Mouse (Mus musculus) cortical plate, adult 2 months (tissue): ENCODE results near the gene Camta2. TPM values are rescaled to one million over a fixed set of nuclear protein-coding genes. Genes with fewer than 3 reads are reported as not detected.

ENCODE experiments used
- H3K27ac ChIP-seq: fragments of 200-500 bp; 2 replicates; pipeline ENCODE4 v1.5.1; 2012; ENCODE audit warnings: low read length, control low read depth, inconsistent platforms; ENCODE audit not compliant: insufficient read depth
- H3K4me1 ChIP-seq: fragments of 200-500 bp; 2 replicates; pipeline ENCODE4 v1.6.1; 2011; ENCODE audit warnings: low read length; ENCODE audit not compliant: control insufficient read depth, insufficient read depth
- H3K4me3 ChIP-seq: fragments of 200-500 bp; 2 replicates; pipeline ENCODE4 v1.5.1; 2011; ENCODE audit warnings: mild to moderate bottlenecking, low read length, control low read depth; ENCODE audit not compliant: insufficient read depth
- CTCF ChIP-seq: fragments of 200-500 bp; IDR thresholded peaks from 2 replicates; pipeline ENCODE4 v1.5.1; 2011; ENCODE audit warnings: mild to moderate bottlenecking, control low read depth, low read length; ENCODE audit not compliant: insufficient read depth; ENCODE audit errors: extremely low read depth
- POLR2A ChIP-seq: fragments of 200-500 bp; IDR thresholded peaks from 2 replicates; pipeline ENCODE4 v1.6.1; 2011; ENCODE audit warnings: mild to moderate bottlenecking, low read length, control low read depth; ENCODE audit not compliant: insufficient read depth; ENCODE audit errors: extremely low read depth
- polyA plus RNA-seq: library from polyadenylated mRNA; depleted of rRNA; stranded (reverse); fragments of >200 nt; gene quantifications from 2 replicates; pipeline ENCODE4 v1.2.3, GENCODE M21; 2012

Camta2 gene
- polyA plus RNA-seq, 1 experiment, result 126 TPM

- 0 out of 2 replicates have a peak, but pooled peaks cover under 1% of the 10 kb centered on the region for H3K4me1 ChIP-seq
- no peak overlapping the region for H3K4me3 ChIP-seq
- TF ChIP-seq POLR2A, result no peak
- TF ChIP-seq CTCF, result no peak
- H3K27ac ChIP-seq, result no peak overlapping the region
These were observed 30.3 kb downstream of the Camta2 start for GRCm38 (mm10) chr11:70657573-70657972.

- no peak for TF ChIP-seq POLR2A
- no peak for TF ChIP-seq CTCF
- Histone ChIP-seq H3K4me1 (0 out of 2 replicates have a peak, but pooled peaks cover 1% of the 10 kb centered on the region), H3K4me3 (peak within 1 kb of the TSS; percentile 100; the same call in 1 of the 2 replicates), H3K27ac (no peak within 1 kb of the TSS)
These were observed 30.9 kb downstream of the Camta2 start, which contains the start of gene Eno3 for GRCm38 (mm10) chr11:70656964-70657363. Gene Eno3 (plus strand): TSS chr11:70657202.

GRCm38 (mm10) chr11:70656456-70656927, 31.4 kb downstream of the Camta2 start:
- Histone ChIP-seq H3K4me1 (0 out of 2 replicates have a peak, but pooled peaks cover 1% of the 10 kb centered on the region), H3K27ac (no peak overlapping the region), H3K4me3 (peak overlapping the region; percentile 100; the same call in 1 of the 2 replicates)
- no peak for TF ChIP-seq POLR2A
- TF ChIP-seq CTCF, result no peak

GRCm38 (mm10) chr11:70655571-70656455, 32.1 kb downstream of the Camta2 start:
- H3K4me3 ChIP-seq, result peak overlapping the region; percentile 100
- TF ChIP-seq CTCF (no peak), POLR2A (no peak)
- 0 out of 2 replicates have a peak, but pooled peaks cover 1% of the 10 kb centered on the region for H3K4me1 ChIP-seq
- no peak overlapping the region for H3K27ac ChIP-seq

- H3K4me1 ChIP-seq, result 0 out of 2 replicates have a peak, but pooled peaks cover 1% of the 10 kb centered on the region
- H3K27ac ChIP-seq, result 0 out of 2 replicates have a peak overlapping the region, but pooled peaks have one; percentile 53
- TF ChIP-seq CTCF (no peak), POLR2A (0 out of 2 replicates have a peak, but pooled peaks have one; percentile 30)
- peak overlapping the region; percentile 100 for H3K4me3 ChIP-seq
These were observed 32.9 kb downstream of the Camta2 start for GRCm38 (mm10) chr11:70654923-70655570.

GRCm38 (mm10) chr11:70654198-70654922, 33.5 kb downstream of the Camta2 start, which contains the start of gene Pfn1:
Gene Pfn1 (minus strand): TSS chr11:70654644.
- peaks cover 1% of the 10 kb centered on the region; the same call in 1 of the 2 replicates for H3K4me1 ChIP-seq
- TF ChIP-seq CTCF, result no peak
- peak; percentile 69 for TF ChIP-seq POLR2A
- H3K27ac ChIP-seq, result peak within 1 kb of the TSS; percentile 100
- peak within 1 kb of the TSS; percentile 100 for H3K4me3 ChIP-seq

- H3K27ac ChIP-seq, result peak overlapping the region; percentile 100
- TF ChIP-seq POLR2A, result no peak
- TF ChIP-seq CTCF, result no peak
- H3K4me1 ChIP-seq, result peaks cover 3% of the 10 kb centered on the region; the same call in 1 of the 2 replicates
- peak overlapping the region; percentile 100 for H3K4me3 ChIP-seq
These were observed 34.3 kb downstream of the Camta2 start for GRCm38 (mm10) chr11:70653345-70654197.

- no peak overlapping the region for H3K27ac ChIP-seq
- TF ChIP-seq POLR2A (no peak), CTCF (no peak)
- peaks cover 3% of the 10 kb centered on the region; the same call in 1 of the 2 replicates for H3K4me1 ChIP-seq
- H3K4me3 ChIP-seq, result peak overlapping the region; percentile 100; the same call in 1 of the 2 replicates
These were observed 35.0 kb downstream of the Camta2 start for GRCm38 (mm10) chr11:70652884-70653344.
